Mouse (Mus musculus) heart, adult 18-20 months (tissue): ENCODE measurements around the gene Crebl2. TPM values are rescaled to one million over a fixed set of nuclear protein-coding genes. Genes with fewer than 3 reads are reported as not detected.
A peak's percentile ranks its signal among the peaks of the same experiment; 100 is the strongest.

Source experiments
- DNase-seq, 2 experiments: peaks; one replicate each; pipeline ENCODE4 v3.0.0; 2021 to 2022; ENCODE audit warnings: mixed read lengths in 1 of 2
- long read RNA-seq, 2 experiments: library from polyadenylated mRNA; stranded (forward); transcript quantifications; one replicate each; pipeline ENCODE4 v2.0.0; 2021
- total RNA-seq, 2 experiments: library from RNA; stranded (reverse); gene quantifications; 2 replicates each; pipeline ENCODE4 v1.2.3; 2021

Crebl2 gene
- 10 to 100 TPM; 13.3 to 15.7 TPM for total RNA-seq
- long read RNA-seq, experiment 1, partial matches to known transcripts: 2 of 8 reads
- long read RNA-seq, experiment 1, other reads (novel, unspliced or antisense): 3 of 8 reads
- long read RNA-seq, experiment 2, partial matches to known transcripts: 0 of 1 reads
- long read RNA-seq, experiment 2, other reads (novel, unspliced or antisense): 0 of 1 reads

DNA sequence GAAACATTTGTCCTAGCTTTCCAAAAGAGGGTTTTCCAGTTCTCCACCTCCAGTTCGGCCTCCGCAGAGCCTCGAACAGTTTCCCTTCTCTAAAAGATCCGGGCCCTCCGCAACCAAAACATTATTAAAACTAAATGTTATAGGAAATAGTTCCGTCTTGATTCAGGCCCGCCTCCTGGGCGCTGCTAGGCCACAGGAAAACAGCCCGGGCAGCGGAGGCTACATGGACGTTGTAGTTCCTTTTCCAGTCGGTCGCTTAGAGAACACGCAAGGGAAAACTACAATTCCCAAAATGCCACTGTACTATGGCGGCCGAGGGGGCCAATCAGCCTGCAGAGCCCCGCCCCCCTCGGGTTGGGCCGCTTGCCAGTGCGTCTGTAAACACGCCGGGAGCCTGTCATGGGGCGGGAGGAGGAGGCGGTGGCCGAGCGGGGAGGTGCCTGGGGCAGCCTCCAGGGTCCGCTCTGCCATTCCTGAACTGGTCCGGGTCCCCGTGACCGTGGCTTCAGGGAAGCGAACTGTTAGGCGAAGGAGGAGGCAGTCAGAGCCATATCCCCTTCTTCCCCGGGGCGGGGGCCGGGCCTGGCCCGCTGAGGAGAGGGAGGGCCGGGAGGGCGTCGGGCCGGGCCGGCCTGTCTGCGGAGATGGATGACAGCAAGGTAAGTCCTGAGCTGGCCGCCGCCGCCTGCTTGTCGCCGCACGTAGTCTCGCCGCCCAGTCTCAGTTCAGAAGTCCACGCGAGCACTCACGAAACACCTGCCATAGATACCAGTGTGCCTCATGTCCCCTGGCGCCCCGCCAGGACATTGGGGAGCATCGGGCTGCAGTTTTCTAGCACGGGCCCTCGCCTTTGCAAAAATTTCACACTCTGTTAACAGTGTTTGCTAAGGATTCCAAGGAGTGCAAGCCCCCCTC lies at the start of gene Crebl2:
Crebl2 (plus strand) TSS at position 369 of the 915 bp plus-strand sequence.
- DNase-seq: peak; percentile 99 to 100

DNA sequence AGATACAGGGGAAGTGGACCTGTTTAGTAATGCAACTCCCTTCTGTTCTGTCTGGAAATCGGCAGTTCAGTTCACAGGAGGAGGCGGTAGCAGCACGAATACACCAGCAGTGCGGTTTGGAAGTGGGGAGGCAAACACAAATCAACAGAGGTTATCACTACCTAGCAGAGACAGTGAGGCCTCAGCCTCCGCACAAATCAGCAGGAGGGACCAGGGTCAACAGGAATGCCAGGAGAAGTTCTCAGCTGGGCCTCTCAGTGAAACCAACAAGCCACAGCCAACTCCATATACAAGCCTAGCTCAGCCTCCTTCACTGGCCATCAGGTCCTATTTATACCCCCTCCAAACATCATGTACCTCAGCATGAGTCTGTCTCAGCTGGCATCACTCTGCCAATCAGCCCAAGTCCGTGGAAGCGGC lies 48.5 kb upstream of the Crebl2 start:
- peak; percentile 16 to 18 for DNase-seq

DNA sequence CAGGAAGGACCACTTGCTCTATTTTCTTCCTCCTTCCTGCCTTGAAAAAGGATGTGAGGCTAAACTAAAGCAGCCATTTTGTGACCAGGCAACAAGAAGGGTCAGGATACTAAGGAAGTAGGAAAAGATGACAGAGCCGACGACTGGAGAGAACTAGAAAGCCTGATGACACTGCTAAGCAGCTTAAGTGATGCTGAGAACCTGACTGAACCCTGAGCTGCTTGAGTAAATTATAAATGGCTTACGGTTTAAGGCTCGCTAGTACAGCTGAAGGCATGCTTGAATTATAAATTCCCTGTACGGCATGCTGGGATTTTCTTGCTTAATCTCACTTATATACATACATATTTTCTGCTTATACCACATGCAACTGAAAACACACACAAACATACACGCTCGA lies 47.1 kb upstream of the Crebl2 start:
- no peak for DNase-seq

DNA sequence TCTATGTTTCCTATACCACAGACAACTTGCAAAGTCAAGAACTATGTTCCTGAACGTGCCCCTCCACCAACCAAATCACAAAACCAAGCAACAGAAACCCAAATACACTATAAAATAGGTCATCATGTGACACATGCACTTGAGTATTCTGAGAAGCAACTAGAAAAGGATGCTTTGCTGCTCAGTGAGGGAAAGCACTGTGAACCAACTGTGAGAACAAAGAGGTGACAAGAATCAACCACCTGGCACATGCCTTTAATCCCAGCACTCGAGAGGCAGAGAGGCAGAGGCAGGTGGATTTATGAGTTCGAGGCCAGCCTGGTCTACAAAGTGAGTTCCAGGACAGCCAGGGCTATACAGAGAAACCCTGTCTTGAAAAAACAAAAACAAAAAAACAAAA lies 43.5 kb upstream of the Crebl2 start:
- DNase-seq: no peak

DNA sequence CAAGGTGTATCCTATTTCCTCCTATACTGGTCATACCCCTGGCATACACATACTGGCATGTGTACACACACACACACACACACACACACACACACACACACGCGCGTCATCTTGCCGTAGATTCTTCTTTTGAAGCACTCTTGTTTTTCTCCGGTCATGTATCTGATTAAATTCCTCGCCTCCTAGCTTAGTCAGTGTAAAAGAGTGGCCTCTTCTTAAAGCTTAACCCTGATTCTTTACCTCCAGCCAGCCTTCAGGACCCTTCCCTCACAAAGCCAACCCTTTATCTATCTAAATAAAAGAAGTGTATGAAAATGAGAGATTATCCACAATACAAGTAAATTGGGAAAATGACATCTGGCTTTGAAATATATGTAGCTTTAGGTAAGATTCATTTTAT lies 40.9 kb upstream of the Crebl2 start:
- no peak for DNase-seq

DNA sequence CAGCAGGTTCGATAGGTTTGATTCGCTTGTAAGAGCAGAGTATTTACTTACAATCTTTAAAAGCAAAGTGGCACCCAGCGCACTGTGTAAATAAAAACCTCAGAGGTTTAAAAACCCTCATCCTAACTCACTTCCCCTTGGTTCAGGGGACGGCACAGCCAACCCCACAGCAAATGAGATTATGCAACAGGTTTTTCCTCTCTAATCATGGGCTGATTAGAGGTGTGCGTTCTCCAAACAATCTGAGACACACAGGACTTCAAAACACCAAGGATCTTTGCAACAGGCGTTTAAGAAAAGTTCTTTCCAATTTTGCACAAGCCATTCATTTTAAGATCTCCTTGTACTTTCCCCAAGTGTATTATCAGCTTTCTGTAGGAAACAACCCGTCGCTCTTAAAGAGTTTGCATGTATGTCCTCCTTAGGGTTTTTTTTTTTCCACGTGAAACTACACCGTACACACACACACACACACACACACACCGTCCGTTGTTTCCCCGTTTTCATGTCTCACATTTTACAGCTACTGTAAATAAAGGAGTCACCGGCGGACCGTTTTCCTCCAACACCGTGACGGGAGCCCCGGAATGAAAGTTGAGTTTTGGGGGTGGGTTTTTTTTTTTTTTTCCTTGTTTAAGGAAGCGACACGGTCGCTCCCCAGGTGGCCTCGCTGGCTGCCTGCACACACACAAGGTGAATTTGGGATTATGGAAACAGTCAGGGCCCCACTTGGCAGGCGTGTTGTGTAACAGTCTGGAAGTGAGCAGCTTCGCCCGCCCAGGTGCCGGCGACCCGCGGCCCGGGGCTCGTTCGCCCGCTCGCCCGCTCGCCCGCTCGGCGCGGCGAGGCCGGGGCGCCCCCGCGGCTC lies 38.5 kb upstream of the Crebl2 start:
- peak; percentile 50 to 74 for DNase-seq

DNA sequence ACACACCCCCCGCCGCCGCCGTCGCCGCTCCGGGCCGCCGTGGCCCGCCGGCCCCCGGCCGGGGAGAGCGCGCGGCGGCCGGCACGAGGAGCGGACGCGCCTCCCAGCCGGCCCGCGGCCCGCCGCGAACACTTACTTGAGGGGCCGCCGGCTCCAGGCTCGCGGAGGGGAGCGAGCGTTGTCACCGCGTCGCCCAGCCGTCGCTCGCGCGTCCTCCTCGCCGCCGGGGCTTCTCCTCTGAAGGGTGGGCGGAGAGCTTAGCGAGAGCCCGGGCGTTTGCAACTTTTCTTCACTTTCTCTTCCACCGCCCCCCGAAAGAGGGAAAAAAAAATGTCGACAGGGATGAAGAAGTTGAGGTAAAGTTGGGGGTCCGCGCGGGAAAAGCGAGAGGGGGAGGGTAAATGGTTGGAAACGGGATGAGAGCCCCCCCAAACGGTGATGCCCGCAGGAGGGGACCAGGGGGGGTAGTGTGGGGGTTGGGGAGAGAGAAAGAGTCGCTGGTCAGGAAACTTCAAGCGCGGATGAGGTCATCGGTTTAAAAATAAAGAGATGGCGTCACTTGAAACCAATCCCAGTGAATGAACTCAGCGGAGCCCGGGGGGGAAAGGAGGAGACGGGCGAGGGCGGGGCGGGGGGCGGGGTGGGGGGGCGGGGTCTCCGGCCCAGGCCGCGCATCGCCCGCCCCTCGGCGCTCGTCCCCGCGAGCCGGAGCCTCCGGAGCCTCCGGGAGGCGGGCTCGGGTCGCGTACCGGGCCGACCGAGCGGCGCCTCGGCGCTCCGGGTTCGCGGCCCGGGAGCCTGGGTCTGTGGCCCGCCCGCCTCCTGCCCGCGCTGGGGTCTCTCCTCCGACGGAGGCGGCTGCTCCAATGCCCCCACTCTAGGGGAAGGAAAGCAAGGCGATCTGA lies 37.6 kb upstream of the Crebl2 start, which contains the start of gene Dusp16:
Dusp16 (minus strand) TSS at position 485 of the 905 bp plus-strand sequence.
- DNase-seq: peak; percentile 97

DNA sequence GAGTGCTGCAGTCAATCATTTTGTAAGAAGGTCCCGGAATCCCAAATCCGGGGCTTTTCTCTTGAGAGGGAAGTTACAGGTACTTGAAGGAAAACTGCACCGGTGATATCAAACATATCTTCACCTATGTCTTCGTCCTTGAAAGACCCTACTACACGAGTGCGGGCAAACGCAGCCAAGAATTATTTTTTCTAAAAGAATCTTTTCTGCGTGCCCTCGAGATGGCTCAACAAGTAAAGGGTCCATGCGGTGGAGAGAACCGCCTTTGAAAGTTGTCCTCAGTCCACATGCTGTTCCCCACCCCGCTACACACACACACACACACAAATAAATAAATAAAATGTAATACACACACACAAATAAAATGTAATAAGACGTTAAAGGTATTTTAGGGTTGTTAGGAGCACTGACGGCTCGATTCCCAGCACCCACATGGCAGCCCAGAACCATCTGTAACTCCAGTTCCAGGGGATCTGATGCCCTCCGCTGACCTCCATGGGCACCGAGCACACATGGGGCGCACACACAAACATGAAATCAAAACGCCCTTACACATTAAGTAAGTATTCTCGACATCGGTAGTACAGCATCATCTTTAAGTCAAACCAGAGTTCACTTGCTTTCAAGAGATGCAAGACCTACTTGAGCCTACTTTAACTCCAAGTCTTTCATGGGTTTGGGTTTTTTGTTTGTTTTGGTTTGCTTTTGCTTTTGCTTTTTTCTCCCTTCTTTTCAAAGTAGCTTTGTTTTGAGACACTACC lies 36.7 kb upstream of the Crebl2 start:
- no peak for DNase-seq

DNA sequence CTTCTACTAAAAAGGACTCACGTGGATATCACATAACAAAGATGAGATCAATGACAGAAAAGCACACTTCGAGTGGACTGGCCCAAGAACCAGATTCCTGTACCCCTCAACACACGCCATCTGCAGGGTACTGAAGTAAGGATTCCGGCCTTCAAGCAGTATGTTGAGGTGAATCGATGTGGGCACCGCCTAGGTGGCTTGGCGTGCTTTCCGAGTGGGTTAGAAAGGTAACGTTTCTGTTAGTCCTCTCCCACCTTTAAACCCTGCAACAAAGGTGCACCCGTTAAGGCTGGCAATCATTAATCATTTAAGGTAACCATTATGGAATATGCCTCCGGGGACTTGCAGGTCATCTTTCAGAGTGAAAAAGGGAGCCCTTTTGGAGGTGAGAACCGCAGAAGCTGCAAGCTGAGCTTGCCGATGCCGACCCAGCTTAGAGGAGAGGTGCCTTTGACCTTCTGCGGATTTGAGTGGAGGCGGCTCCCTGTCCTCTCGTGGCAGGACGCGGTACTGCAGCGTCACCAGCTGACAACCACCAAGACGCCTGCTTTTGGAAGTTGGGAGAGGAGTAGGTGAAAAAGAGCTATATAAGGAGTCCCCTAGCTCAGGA lies 35.9 kb upstream of the Crebl2 start:
- peak; percentile 82 to 90 for DNase-seq

DNA sequence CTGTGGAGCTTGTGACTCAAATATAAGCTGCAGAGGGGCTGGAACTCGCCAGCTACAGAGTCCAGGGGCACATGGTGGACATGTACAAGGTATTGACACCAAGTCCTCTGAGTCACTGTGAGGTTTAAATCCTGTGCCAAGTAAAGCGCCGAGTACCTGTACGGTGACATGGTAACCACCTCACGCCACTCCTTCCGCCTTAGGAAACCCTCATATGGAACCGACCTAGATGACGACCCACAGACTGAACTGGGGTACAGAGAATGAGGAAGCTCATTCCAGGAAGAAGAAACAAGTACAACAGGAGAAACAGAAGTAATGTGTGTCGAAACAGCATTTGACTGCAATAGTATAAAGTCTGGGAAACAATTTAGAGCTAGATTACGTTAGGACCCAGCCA lies 33.7 kb upstream of the Crebl2 start:
- peak in 1 of 2 experiments; percentile 15 for DNase-seq

DNA sequence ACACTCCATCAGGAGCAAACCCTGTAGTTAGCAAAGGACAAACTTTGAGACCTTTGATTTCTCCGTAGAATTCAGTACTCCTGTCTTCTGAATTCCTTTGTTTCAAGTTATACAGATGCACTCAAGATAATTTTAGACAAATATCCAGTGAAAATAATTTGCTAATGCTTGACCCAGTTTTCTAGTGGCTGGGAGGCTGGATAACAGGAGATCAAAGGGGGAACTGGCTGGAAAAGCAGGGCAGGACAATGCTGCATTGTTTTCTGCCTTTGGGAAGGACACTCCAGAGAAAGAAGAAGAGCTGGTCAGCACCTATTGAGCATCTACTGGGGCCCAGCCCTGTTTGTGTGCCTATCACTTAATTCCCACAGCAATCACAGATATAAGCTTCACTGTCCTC lies 28.5 kb upstream of the Crebl2 start:
- no peak for DNase-seq

DNA sequence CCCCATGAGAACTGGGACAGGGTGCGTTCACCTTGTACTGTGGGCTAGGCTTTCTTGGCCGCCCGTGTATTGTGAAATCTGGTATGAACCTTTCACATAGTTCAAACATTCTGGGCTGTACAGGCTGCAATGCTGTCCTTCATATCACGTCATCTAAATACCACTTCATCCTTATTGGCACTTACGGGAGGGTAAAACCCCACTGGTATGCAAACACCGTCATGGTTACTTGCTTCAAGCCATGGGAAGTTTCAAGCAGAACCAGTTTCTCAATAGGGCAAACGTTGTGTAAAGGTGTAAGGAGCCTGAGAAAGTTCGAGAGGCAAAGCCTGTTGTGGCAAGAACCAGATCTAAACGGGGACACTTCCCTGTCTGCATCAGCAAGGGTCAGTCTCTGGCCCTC lies 27.3 kb upstream of the Crebl2 start:
- DNase-seq: no peak

DNA sequence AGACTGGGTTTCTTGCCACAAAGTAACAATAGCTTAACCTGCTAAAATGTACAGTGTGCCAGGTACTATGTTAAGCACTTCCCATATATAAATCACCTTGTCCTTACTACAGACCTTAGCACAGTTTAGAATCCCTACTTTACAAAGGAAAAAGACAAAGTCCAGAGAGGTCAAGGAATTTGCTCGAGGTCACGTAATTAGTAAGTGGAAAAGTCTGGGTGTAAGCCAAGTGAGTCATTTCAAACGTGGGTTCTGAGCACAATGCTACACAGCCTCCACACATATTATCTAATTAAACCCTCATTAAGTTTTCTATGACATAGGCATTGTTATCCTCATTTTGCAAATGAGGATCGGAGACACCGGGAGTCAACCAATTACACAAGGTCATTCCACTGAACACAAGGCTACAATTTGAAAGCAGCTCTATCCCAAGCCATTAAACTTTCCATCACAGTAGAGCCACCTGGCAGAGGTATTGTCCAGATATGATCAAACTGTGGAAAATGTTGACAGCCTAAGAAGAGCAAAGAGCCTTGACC lies 25.1 kb upstream of the Crebl2 start:
- DNase-seq: no peak

DNA sequence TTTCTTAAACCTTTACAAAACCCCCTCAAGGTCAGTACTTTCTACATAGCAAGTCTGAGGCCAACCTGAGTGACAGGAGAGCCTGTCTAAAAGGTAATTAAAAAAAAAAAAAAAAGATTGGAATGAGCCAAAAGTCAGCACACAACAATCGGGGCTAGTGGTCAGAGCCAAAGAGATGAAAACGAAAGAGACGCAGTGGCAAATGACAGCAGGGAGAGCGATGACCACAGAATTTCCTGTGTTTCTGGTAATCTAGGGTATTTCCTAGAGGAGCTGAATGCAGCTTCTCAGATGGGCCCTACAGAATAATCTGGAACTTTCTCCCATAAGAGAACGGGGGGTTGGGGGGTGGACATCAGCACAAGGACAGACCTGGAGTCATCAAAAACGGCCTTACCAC lies 23.8 kb upstream of the Crebl2 start:
- no peak for DNase-seq

DNA sequence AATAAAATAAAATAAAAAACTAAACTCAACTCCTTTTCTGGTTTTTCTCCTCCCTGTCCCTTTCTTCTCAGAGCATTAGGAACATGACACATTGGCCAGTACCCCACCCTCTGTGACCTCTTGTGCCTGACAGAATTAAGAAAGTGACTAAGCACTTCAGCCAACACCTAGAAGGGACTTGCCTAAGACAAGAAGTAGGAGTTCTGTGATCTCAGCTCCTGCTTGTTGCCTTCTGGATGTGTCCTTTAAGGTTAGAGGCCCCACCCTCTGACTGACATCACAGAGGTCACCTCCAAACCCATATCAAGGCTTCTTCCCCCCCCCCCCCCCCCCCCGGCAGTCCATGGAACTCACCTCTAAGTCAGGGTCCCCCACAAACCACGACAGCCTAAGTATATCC lies 22.9 kb upstream of the Crebl2 start:
- DNase-seq: no peak

DNA sequence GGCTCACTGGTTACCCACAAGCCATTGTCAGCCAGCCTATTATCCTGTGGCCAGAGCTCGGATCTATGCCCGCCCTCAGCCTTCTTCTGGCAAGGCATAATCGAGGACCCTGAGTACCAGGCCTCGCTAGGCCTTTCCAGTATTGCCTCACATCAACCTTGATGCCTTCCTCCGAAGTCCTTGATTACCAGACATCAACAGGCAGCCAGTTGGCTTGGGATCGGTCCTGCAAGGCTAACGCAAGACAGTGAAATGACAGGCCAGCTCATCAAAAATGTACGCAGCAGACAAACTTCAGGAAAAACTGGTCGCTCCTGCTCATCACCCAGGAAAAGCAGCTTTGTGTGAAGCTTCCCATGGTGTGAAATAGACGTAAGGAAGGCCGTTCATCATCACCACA lies 22.2 kb upstream of the Crebl2 start:
- DNase-seq: no peak

DNA sequence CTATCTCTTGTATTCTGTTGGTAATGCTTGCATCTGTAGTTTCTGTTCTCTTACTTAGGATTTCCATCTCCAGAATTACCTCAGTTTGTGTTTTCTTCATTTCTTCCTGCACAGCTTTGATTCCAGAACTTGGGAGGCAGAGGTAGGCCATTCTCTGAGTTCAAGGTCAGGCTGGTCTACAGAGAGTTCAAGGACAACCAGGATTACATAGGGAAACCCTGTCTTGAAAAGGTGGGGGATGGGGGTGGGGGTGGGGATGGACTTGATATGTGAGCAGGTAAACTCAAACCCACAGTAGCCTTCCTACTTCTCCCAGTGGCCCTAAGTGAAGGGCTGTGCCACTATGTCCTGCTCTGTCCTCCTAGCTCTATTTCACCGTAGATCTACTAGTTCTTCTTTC lies 16.9 kb upstream of the Crebl2 start:
- DNase-seq: no peak

DNA sequence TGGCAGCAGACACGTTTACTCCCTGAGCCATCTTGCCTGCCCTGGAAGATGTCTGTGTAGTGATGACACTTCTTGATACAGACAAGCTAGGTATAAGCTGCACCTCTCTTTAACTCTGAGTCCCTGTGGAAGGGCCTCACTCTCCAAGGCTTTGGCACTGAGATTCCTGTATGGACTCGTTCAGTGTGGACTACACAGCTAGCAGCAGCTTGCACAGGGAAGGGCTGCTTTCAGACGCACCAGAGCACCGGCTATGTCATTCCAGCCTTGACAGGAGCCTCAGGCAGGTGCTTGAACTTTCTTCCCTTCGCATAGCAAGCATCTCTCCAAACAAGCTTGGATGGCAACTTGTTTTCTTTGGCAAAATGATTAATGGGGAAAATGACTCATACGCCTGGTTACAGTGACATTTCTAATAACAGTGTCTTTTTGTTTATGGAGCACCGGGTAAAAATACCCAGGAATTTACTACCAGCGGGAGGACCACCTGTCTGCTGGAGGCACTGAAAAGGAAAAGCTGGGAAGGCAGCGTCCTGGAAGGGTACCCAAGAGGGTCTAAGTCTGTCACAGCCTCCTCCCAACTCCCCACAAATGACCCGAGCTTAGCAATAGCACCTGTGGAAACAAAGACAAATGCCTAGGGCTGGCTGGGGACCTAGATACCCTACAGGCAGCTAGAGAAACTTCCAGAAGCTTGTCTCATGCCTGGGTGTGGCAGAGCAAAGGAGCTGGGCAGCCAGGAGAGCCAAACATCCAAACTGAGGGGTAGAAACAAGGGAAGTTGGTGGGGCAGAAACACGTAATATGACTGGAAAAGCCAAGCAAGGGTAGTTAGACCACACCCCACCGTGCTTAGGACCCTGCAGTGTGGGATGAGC lies 12.7 kb upstream of the Crebl2 start:
- DNase-seq: no peak

DNA sequence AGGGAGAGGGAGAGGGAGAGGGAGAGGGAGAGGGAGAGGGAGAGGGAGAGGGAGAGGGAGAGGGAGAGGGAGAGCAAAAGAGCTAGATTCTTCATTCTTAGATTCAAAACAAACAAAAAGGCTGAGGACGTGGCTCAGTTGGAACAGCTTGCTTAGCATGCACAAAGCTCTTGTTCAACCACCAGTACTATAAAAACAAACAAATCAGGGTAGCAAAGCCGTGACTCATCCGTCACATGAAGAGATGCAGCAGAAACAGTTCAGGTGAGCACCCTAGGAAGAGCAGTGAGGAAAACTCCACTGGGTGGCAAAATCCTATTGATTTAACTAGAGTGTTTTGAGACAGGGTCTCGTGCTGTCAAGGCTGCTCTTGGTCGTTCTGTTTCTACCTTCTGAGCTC lies 10.2 kb upstream of the Crebl2 start:
- DNase-seq: no peak
